Mouse (Mus musculus) layer of hippocampus, adult 8-10 months (tissue): ENCODE results near the gene Pikfyve. TPM values are rescaled to one million over a fixed set of nuclear protein-coding genes. Genes with fewer than 3 reads are reported as not detected.

ENCODE experiments used
- DNase-seq, 2 experiments: peaks; one replicate each; pipeline ENCODE4 v3.0.0; 2022; ENCODE audit warnings: low spot score in 2 of 2
- total RNA-seq, 4 experiments: library from RNA; stranded (reverse); gene quantifications; 2 replicates each; pipeline ENCODE4 v1.2.4; 2022

Pikfyve gene
- total RNA-seq, 4 experiments from 2014 or later: 44.0 to 49.6 (median 48.1) TPM

GRCm38 (mm10) chr1:65312896-65313295 lies 126.4 kb downstream of the Pikfyve start:
- no peak for DNase-seq

DNA sequence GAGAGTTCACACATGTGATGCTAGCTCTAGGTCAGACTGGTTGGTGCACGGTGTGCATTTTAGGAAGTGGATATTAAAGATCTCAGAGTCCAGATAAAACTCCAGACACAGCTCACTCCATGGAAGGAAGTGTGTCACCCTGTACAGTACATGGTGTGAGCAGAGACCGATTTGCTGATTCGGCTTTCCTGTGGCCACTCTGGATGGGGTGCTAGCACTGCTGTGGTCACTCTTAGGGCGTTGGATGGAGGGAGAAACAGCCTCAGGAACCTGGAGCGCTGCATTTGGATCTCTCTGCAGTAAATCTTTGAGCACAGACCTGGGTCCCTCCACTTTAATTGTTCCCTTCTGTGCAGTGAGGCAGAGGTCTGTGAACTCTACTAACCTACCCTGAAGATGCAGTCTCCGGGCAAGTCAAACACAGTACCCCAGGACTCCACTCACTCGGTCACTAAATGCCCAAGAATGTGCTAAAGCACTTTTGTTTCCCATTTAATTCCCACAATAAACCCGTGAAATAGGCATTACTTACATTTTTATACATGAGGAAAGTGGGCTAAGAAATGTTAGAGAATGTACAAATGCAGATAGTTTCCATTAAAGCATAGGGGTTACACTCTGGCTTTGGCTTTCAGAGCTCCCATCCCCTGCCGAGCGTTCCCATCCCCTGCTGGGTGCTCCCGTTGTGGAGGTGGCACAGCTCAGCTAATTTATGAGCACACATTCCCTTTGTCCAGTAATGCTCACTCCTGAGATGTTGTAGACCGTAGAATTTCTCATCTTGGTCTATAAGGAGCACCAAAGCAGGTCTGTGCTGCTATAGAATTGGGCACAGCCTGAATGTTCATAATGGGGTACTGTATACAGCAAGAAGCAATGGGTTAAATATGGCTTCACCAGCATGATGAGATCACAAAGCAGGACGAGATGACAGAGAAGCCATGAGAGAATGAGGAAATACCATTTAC lies 127.9 kb downstream of the Pikfyve start:
- no peak for DNase-seq

DNA sequence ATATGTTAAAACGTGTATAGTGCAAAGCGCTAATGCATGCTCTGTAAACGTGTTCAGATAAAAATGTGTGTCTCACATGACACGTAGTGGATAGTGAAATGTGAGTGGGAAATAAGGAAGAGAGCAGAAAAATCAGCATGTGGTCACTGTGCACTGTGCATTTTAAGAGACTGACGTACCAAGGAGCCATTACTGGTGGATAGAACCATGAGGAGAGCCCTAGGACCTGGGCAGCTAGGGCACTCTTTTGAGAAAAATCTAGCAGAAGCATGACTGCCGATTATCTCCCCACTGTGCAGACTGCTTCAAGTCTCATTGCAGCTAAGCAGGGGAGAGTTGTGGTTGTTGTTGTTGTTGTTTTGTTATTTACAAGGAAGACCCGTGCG lies 128.5 kb downstream of the Pikfyve start:
- DNase-seq: no peak

Other genes with a start within 250 kb of the Pikfyve start
- gene Plekhm3, start 229.9 kb upstream of the Pikfyve start, total RNA-seq: 10 to 100 TPM; 37.1 to 46.7 (median 41.8) TPM
- under 1 TPM in 3 of 4 experiments, not detected in 1; 0.47 to 0.57 (median 0.54) TPM for gene Akr1cl, start 153.9 kb upstream of the Pikfyve start, total RNA-seq
- not detected for gene Cryge, start 135.5 kb upstream of the Pikfyve start, total RNA-seq
- not detected for gene Crygd, start 123.2 kb upstream of the Pikfyve start, total RNA-seq
- not detected for gene Crygc, start 113.0 kb upstream of the Pikfyve start, total RNA-seq
- gene Crygb, start 104.4 kb upstream of the Pikfyve start, total RNA-seq: not detected
- 1 to 10 TPM in 3 of 4 experiments, not detected in 1; 1.4 to 2.0 (median 1.6) TPM for gene Cryga, start 83.3 kb upstream of the Pikfyve start, total RNA-seq
- not detected for gene Gm28845, start 67.1 kb upstream of the Pikfyve start, total RNA-seq
- gene D630023F18Rik, start 63.5 kb upstream of the Pikfyve start, total RNA-seq: 10 to 100 TPM; 10.1 to 11.2 (median 10.7) TPM
- 10 to 100 TPM; 46.0 to 56.9 (median 53.5) TPM for gene Idh1, start 183 bp upstream of the Pikfyve start, total RNA-seq
- under 1 TPM; 0.41 to 0.98 (median 0.72) TPM for gene Pth2r, start 95.4 kb downstream of the Pikfyve start, total RNA-seq